Mouse (Mus musculus) liver, adult (tissue): ENCODE results near the gene Shisa3.

ENCODE experiments used
- GATA4 ChIP-seq: IDR thresholded peaks from 2 replicates; pipeline ENCODE4 v1.6.1; 2014; ENCODE audit warnings: mild to moderate bottlenecking, low read length; ENCODE audit not compliant: insufficient replicate concordance

The Shisa3 gene

DNA sequence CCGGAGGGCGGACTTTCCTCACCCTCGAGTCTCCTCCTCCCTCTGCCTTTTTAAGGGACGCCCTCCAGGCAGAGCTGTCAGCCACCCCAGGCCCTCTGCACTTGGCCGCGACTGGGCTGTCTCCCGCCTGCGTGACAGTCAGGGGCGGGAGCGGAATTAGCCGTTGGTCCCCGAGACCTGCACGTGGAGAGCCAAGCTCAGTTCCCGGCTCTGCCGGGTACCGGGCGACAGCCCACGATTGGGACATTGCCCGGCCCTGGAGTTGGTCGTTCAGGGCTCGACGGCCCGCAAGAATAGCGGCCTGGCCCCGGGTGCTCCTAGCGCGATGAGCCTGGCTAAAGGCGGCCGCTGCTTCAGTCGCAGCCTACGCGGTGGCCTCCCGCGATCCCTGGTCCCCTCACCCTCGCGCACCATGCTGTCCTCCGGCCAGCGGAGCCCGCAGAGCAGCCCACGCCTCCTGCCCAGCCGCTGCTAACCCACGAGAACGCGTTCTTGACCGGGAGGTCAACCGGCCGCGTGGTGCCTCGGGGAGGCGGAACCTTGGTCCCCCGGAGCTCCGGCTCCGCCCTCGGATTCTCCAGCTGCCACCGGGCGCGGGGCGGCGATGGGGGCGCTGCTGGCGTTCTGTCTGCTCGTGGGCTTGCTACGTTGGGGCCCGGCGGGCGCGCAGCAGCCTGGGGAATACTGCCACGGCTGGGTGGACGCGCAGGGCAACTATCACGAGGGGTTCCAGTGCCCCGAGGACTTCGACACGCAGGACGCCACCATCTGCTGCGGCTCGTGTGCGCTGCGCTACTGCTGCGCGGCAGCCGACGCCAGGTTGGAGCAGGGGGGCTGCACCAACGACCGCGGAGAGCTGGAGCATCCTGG is at the start of gene Shisa3:
Gene Shisa3 (plus strand): TSS at position 79 of the 870 bp plus-strand sequence.
- TF ChIP-seq GATA4: no peak

- TF ChIP-seq GATA4: no peak
These were observed 49.0 kb upstream of the Shisa3 start for GRCm38 (mm10) chr5:67558644-67559043.

DNA sequence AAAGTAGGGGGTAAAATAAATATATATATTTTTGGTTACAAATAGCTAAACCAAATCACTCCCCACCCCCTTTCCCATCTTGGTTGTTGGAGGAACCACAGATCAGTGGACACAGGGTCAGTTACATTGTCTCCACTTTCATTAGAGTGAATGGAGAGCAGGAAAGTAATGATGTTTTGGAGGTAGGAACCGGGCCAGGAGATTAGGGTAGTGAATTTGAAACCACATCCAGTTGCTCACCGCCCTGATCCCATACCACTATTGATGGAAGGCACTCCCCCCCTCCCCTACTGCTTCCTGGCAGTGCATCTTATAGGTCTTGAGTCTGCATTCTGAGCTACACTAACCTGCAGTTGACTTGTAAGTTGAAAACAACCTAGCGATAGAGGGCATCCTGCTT is 48.6 kb upstream of the Shisa3 start:
- no peak for TF ChIP-seq GATA4

GRCm38 (mm10) chr5:67572552-67573155 is 35.0 kb upstream of the Shisa3 start:
- no peak for TF ChIP-seq GATA4

GRCm38 (mm10) chr5:67574039-67574438 is 33.6 kb upstream of the Shisa3 start:
- TF ChIP-seq GATA4: no peak

DNA sequence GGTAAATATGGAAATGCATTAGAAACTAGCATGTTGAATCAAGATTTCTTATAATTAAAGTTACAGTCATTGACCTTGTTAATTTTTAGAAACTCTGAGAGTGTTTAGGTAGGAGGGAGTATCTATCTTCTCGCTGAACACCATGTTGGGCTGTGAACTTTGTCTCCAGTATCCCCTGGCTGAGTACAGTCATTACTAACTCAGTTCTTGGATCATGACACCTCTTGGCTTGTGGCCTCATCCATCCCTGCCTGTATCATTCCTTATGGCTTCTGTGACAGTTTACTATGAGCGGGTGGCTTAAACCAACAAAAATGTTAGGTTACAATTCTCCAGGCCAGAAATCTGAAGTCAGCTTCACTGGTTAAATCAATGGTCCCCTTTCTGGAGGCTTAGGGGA is 32.0 kb upstream of the Shisa3 start:
- no peak for TF ChIP-seq GATA4

DNA sequence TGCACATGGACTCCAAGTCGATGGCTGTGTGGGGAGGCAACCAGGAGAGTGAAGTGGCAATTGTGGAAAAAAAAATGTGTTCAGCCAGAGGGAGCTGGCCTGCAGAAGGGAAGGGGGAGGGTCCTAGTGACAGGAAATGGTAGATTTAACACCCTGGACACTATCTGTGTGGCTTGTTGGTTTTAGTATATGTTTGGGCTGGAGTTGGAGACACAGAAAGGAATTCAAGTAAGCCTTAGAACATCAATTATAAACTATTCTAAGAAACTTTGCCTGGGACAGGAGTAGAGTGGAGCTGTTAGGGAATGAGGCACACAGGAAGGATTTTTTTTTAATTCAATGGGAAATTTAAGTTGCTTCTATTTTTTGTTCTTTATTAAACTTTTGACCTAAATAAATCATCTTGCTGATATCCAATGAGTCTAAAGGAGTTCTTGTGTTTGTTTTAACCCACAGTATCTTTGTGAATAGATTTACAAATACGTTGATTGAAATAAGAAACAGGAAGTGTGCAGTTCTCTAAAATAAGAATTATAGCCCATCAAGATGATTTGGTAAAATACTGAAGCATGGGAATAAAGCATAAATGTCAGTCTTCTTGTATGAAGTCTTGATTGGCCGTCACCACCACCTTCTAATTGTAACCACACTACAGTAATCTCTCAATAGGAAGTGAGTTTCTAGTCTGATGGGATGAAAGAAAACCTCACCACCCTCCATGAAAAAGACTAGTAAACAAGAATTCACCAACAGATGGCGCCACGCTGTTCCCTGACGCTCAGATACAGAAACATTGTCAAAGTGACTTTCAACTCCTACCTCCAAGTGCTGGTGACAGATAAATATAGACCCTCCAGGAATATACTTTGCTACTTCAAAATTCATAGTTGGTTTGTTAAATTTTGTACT is 27.7 kb upstream of the Shisa3 start:
- TF ChIP-seq GATA4: no peak

DNA sequence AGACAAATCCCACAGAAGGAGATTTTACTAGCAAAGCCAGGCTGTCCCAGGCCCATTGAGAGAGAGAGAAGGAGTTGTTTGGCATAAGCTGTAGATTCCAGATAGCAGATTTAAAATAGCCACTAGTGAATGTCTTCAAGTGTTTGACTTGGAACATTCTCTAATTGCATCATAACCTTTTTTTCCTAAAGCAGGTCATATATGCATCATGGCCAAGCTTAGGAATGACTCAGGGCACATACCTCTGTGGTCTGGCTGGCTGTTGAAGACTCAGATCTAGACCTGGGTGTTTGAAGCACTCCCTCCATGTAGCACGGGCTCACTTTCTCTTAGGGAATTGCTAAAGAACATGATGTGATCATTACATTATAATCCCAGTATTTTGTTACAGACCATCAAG is 12.6 kb upstream of the Shisa3 start:
- no peak for TF ChIP-seq GATA4

GRCm38 (mm10) chr5:67595629-67596028 is 12.1 kb upstream of the Shisa3 start:
- TF ChIP-seq GATA4: no peak

DNA sequence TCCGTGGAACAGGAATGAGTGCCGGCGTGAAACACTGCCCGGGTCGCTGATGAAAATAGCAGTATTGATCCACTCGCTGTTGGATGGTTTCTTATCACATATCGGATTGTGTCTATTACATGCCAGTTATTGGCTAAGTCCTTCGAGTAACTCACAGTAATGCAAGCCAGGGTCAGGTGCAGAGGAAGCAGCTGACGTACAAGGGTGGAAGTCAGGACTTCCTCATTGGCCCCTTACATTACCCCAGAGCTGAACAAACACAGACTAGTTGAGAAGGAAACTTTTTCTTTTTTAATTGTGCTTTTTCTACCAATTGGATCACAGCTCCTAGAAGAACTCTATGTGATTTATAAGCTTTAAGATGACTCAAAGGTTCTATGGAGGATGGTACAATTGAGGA is 7.7 kb upstream of the Shisa3 start:
- no peak for TF ChIP-seq GATA4

- TF ChIP-seq GATA4: no peak
These were observed 1.7 kb upstream of the Shisa3 start for GRCm38 (mm10) chr5:67605951-67606350.

- no peak for TF ChIP-seq GATA4
These were observed 522 bp upstream of the Shisa3 start for GRCm38 (mm10) chr5:67606916-67607803.

GRCm38 (mm10) chr5:67608674-67609519 is 1.2 kb downstream of the Shisa3 start:
- no peak for TF ChIP-seq GATA4

- no peak for TF ChIP-seq GATA4
These were observed 1.8 kb downstream of the Shisa3 start for GRCm38 (mm10) chr5:67609520-67609837.
